Mouse (Mus musculus) fat pad, adult 2 months (tissue): ENCODE measurements at regions not wholly inside any gene's neighbourhood (a gene's known extent, or its start where the extent isn't known, plus 50 kb on each side); places are given as distances from the start of the nearest gene placed in this dataset.

Source experiments
- DNase-seq: peaks from one replicate; pipeline ENCODE4 v3.0.0-alpha.2; 2011; ENCODE audit warnings: low read depth, low spot score; ENCODE audit errors: extremely low read depth

DNA sequence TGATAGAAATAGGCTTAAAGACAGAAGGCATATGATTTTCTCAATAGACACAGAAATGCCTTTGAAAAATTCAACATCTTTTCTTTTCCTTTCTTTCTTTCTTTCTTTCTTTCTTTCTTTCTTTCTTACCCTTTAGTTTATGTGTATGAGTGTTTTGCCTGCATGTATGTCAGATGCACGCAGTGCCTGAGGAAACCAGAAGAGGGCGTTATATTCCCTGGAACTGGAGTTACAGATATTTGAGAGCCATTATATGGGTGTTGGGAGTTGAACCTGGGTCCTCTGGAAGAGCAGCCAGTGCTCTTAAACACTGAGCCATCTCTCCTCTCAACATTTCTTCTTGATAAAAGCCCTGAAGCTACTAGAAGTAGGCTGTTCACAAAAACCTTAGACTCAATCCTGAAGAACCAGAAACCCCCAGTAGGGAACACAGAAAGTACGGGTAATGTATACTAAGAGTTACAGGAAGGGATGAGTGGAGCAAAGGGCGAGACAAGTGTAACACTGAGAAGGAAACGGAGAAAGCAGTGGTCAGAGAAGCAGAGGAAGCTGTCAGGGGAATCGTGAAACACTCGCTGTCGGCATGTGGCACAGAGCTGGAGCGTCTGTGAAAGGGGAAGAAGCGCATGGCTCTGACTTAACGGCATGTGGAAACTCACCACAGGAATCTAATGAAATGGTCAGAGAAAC is 2253.4 kb downstream of the 4930444P10Rik start:
- no peak for DNase-seq

DNA sequence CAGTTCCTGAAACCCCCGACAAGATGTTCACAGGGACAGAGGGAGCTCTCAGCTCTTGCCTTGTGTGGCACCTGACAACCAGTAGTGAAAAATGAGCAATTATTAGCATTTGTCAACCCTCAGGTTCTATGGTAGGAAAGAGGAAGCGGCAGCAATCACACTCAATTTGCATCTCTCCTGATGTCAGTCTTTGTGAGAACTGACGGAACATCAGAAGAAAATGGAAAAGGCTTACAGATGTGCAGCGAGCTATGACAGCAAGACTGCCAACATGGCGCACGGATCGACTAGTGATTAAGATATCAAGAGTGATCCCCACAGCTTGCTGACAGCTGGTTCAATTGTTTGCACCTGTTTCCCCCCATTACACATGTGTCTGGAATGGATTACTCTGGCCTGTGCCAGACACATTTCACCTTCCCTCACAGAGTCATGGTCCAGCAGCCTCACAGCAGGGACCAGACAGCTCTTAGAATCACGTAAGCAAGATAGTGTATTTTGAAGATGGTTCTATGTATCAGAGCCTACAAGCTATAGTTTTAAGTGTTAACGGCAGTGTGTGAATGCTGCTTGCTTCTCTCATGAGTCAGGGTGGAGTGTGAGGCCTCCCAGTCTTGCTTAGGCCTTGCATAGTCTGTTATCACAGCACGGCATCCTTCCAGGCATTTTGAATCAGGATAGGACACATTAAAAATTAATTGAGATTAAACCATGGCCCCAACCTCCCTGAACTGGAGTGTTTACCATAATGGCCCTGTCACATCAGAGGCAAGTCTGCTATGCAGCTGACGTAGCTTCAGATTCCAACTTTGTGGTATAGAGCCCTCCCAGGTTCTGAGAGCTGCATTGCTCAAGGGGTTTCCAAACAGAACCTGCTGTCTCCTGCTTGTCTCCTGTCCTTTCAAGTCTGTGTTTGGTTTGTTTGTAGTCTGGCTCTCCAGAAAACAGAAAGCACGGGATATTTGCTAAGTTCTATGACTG is 2258.0 kb downstream of the 4930444P10Rik start:
- no peak for DNase-seq

DNA sequence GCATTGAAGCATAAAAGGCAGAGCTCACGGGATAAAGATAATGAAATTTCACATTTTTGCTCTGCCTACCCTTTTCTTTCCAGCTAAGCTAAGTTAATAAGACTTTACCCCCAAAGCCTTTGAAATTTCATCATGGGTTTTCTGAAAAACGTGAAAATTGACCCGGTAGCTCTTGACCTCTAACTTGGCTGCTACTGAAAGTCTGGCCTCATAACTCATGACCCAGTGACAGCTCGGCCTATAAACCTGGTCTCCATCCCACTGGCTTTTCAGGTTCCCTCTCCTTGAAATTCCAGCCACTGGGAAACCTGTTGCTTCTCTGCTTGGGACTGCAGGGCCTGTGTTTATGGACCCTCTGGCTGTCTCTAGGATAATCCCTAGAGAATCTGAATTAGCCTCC is 2285.3 kb downstream of the 4930444P10Rik start:
- no peak for DNase-seq

DNA sequence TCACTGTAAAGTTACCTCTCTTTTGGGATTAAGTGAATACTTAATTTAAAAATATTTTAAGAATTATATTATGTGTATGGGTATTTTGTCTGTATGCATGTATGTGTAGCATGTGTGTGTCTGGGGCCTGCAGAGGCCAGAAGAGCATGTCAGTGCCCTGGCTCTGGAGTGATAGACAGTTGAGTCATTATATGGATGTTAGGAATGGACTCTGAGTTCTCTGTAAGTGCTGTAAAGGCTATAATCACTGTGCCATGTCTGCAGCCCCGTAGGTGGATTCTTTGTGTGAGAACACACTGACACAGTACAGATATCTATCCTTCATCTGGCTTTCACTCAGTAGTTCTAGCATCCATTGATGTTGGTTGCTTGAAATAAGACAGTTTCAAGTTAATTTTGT is 2292.7 kb downstream of the 4930444P10Rik start:
- DNase-seq: no peak

DNA sequence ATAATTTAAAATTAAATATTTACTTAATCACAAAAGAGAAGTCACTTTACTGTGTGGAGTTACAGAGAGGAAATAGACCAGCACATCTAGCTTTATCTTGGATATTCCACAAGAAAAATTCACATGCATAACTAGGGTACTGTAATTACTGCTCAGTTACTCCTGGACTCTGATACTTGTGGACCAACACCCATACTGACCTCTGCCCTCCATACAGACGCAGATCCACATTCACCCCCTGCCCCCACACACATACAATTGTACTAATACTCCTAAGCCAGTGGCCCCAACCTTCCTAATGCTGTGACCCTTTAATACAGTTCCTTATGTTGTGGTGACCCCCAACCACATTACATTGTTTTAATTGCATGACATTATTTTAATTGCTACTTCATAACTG is 2294.3 kb downstream of the 4930444P10Rik start:
- no peak for DNase-seq

DNA sequence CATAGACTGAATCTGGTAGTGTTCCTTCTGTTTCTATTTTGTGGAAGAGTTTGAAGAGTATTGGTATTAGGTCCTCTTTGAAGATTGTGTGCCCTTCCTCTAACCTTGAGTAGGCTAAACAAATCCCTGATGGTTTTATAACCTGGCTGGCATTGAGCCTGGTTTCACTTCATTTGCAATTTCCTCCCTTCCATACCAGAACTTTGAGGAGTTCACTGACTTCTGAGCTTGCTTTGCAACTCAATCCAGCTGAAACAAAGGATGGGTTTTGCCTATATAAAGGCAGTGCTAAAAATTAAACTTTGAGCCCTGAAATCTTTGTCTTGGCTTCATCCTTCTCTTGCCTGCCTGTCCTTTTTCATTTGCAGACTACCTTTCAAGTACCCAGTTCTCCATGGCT is 2297.9 kb downstream of the 4930444P10Rik start:
- no peak for DNase-seq

DNA sequence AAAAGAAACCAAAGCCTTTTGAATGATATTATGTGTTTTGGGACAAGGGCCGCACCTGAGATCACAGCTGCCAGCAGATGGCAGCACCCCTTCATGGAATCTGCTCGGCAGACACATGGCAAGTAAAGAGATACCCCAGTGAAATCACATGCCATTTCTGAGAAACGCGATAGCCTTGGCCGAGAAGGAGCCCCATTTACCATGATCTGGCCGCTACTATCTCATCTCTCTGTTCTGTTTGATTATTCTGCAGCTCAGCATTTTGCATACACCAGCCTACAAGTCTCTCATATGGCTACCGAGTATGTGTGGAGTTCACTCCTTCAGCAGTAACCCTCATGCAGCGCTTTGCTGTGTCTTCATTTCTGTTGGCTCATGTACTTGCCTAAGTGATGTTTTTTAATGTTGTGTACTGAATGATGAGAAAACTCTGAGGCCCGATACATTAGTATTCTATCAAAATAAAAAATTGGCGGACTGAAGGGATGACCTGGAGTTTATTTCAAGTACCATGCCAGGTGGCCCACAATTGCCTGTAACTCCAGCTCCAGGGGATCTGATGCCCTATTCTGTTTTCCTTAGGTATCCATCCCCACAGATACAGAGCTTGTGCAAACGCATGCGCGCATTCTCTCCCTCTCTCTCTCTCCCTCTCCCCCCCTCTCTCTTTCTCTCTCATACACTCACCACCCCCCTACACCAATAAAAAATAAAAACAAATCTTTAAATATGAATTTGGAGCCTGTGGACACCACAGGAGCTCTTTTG is 2303.6 kb downstream of the 4930444P10Rik start:
- no peak for DNase-seq

DNA sequence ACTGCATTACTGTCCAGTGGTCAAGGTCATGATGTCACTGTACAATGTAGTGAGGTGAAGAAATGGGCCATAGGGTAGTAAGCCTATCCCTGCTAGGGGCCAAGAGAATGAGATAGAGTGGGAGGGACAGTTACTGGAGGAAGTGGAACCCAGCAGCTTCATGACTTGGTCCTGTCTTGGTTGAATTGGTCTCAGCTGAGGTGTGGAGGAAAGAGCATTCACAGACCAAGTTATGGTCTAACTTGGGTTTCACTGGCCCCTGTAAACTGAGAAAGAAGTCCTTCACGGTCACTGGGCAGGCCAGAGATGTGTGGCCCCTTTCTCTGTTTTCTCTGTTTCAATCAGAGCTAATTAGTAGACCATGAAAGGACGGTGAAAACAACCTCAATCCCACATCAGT is 2306.1 kb downstream of the 4930444P10Rik start:
- no peak for DNase-seq

DNA sequence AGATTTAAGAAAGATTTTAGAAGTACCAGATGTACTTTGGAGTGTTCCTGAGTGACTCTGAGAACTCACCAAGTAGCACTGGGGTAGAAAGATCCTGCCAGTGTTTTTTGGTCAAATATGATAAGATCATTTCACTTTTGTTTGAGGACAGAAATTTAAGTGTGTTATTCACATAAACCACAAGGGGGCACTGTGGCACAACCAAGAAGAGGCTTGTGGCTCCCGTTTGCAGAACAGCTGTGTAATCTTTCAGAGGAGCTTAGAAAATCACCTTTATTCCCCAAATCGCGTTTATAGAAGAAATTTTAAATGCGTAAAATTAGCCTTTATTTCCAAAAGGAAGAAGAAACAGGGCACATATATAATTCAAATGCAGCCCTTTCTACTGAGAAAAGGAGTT is 2308.7 kb downstream of the 4930444P10Rik start:
- DNase-seq: no peak

DNA sequence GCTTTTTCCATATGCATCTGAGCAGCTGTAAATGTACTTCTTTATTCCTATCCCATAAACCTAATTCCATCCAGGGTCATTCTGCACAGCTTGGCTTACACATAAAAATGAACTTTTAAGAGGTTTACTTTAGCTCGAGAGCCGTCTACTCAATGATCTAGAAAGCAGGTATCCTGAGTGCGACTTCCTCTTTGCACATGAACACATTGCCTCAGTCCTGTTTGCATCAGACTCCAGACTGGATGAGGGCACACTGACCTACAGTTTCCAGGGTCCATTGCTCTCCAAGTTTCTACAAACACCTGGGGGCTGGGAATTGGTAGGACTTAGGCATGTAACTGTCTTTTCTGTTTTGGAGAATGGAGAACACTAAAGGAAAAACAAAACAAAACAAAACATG is 2310.5 kb downstream of the 4930444P10Rik start:
- DNase-seq: no peak

DNA sequence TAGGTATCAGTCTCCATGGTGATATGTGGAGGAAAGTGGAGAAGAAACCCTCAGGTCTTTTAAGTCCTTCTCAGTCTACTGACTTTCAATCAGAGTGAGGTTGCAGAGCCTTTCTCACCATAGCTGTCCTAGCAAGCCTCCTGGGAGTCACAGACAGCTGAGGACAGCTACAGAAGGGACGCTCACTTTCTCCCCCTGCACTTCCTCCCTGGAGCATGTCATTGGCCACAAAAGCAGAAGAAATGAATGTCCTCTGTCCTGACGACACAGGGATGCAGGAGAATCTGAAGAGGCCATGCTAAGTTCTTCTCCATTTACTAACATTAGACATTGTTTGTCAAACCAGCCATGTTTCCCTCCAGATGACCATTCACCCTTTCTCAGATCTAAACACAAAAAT is 2321.0 kb downstream of the 4930444P10Rik start:
- DNase-seq: no peak

DNA sequence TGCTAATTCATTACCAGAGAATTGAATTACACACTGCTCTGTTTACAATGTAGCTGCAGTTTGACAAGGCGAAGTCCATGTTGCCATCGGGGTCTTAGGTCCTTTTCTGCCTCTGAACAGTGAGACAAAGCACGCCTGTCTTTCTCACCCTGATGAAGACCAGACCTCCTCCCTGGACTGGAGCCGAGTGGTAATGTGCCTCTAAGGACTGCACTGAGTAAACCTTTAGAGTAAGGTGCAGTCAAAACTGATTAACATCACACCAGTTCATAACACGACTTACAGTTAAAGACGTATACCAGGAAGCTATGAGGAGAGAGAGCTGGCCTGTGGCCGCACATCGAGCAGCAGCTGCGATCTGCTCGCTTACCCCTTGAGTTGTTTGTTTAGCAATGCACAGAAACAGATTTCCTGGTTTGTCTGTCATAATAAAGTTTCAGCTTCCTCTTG is 2322.1 kb downstream of the 4930444P10Rik start:
- DNase-seq: no peak

DNA sequence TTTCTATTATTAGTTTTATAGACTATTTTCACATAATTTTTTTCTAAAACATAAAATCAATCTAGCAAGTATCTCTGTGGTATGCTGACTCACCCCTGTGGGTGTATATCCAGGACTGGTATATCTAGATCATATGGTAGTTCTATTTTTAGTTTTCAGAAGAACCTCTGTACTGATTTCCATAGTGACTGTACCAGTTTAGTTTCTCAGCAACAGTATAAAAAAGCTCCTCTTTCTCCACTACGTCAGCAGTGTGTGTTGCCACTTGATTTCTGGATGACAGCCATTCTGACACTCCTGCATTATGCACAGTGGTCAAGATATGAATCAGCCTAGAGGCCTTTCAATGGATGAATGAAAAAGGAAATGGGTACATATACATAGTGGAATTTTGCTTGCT is 2338.6 kb downstream of the A830018L16Rik start:
- no peak for DNase-seq

DNA sequence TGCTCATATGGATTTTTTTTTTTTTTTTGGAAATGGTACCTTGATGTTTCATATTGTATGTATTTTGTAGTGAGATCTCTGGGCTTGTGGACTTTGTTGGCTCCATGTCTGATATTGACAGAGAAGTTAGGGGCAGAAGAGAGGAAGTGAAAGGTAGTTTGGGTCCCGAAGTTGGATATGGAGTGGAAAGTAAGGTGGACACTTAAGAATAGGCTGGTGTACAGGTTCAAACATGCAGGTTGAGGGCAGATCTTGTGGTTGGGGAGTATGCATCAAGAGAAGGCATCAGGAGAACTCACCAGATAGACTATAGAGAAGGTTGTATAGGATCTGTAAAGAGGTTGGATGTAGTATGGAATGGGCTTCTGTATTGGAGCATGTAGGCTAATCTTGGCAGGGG is 2337.5 kb downstream of the A830018L16Rik start:
- no peak for DNase-seq
